Mouse (Mus musculus) large intestine, adult 2 months (tissue): ENCODE measurements around the gene Shh. TPM values are rescaled to one million over a fixed set of nuclear protein-coding genes. Genes with fewer than 3 reads are reported as not detected.

Experiments
- polyA plus RNA-seq: library from polyadenylated mRNA; depleted of rRNA; stranded (reverse); fragments of >200 nt; gene quantifications from 2 replicates; pipeline ENCODE4 v1.2.3, GENCODE M21; 2012; rRNA removed

The Shh gene
- polyA plus RNA-seq, 1 experiment: 0.04 TPM

Other genes starting within 250 kb of the Shh start
- 0.61 and 1.8 TPM in 2 replicates for gene Cnpy1, start 221.4 kb downstream of the Shh start, polyA plus RNA-seq
- gene Rbm33, start 150.1 kb downstream of the Shh start, polyA plus RNA-seq: 11.5 and 17.2 TPM in 2 replicates